Mouse (Mus musculus) cerebellum, adult 2 months (tissue): ENCODE data around the gene Lrrk1.

Experiments
- CTCF ChIP-seq: fragments of 200-500 bp; IDR thresholded peaks from 2 replicates; pipeline ENCODE4 v1.5.1; 2011; ENCODE audit warnings: low read depth, mild to moderate bottlenecking, control low read depth, low read length, moderate library complexity, borderline replicate concordance; ENCODE audit not compliant: insufficient read depth
- POLR2A ChIP-seq: fragments of 200-500 bp; IDR thresholded peaks from 2 replicates; pipeline ENCODE4 v1.6.1; 2011; ENCODE audit warnings: low read length, control low read depth, borderline replicate concordance; ENCODE audit not compliant: insufficient read depth

- TF ChIP-seq CTCF (no peak), POLR2A (no peak)
Measured at GRCm38 (mm10) chr7:66266942-66267850, 121.0 kb downstream of the Lrrk1 start.
